Mouse (Mus musculus): ENCODE results near the gene Phactr2.

Gene Phactr2

GRCm38 (mm10) chr10:13323806-13324411 is 150.3 kb downstream of the Phactr2 start:
- peak; percentile 32 to 44 for DNase-seq

GRCm38 (mm10) chr10:13323139-13323805 is 150.9 kb downstream of the Phactr2 start:
- DNase-seq, result peak in 1 of 2 experiments; percentile 6

- DNase-seq, result no peak
These were observed 159.2 kb downstream of the Phactr2 start for GRCm38 (mm10) chr10:13314999-13315398.

- DNase-seq, result no peak
These were observed 161.6 kb downstream of the Phactr2 start for GRCm38 (mm10) chr10:13312576-13312975.

GRCm38 (mm10) chr10:13311612-13312011 is 162.6 kb downstream of the Phactr2 start:
- DNase-seq, result no peak

- no peak for DNase-seq
These were observed 164.1 kb downstream of the Phactr2 start for GRCm38 (mm10) chr10:13310075-13310474.

- no peak for DNase-seq
These were observed 169.5 kb downstream of the Phactr2 start for GRCm38 (mm10) chr10:13304641-13305241.

- no peak for DNase-seq
These were observed 170.6 kb downstream of the Phactr2 start for GRCm38 (mm10) chr10:13303271-13304265.

- DNase-seq, result no peak
These were observed 173.6 kb downstream of the Phactr2 start for GRCm38 (mm10) chr10:13300601-13301000.

GRCm38 (mm10) chr10:13300196-13300595 is 174.0 kb downstream of the Phactr2 start:
- DNase-seq, result no peak

- no peak for DNase-seq
These were observed 179.3 kb downstream of the Phactr2 start for GRCm38 (mm10) chr10:13294886-13295285.

- no peak for DNase-seq
These were observed 182.2 kb downstream of the Phactr2 start for GRCm38 (mm10) chr10:13292026-13292425.

- no peak for DNase-seq
These were observed 184.8 kb downstream of the Phactr2 start for GRCm38 (mm10) chr10:13289252-13289961.

GRCm38 (mm10) chr10:13288296-13288695 is 185.9 kb downstream of the Phactr2 start:
- no peak for DNase-seq

- DNase-seq, result no peak
These were observed 190.8 kb downstream of the Phactr2 start for GRCm38 (mm10) chr10:13283441-13283840.

GRCm38 (mm10) chr10:13280298-13280853 is 193.8 kb downstream of the Phactr2 start:
- DNase-seq, result no peak

GRCm38 (mm10) chr10:13276298-13276697 is 197.9 kb downstream of the Phactr2 start:
- no peak for DNase-seq

- DNase-seq, result no peak
These were observed 199.1 kb downstream of the Phactr2 start for GRCm38 (mm10) chr10:13275152-13275551.

GRCm38 (mm10) chr10:13274699-13275098 is 199.5 kb downstream of the Phactr2 start:
- no peak for DNase-seq

- DNase-seq, result no peak
These were observed 200.5 kb downstream of the Phactr2 start for GRCm38 (mm10) chr10:13273756-13274155.

GRCm38 (mm10) chr10:13271716-13272115 is 202.5 kb downstream of the Phactr2 start:
- DNase-seq, result no peak

GRCm38 (mm10) chr10:13271099-13271498 is 203.1 kb downstream of the Phactr2 start:
- no peak for DNase-seq

Measured in cerebellum, adult 18-20 months (tissue).